Mouse (Mus musculus): Measurements from ENCODE around the gene Card19.

Card19 gene

DNA sequence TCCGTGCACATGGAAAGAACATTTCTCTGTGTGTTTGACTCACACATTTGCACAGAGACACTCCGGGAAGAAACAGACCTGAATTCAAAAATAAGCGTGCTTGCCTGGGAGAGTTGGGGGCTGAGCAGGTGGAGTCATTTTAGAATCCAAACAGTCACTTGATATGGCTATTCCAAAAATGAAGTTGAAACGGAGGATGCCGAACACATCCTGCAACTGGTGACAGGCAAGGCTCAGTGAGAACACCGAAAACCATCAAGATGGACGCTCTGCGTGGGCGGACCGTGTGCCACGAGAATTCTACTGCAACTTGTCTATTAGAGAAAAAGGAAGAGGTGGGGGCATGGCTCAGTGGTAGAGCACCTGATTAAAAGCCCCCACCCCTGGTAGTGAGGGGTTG lies 45.2 kb downstream of the Card19 start:
- no peak for DNase-seq (ENCODE audit: low spot score)

DNA sequence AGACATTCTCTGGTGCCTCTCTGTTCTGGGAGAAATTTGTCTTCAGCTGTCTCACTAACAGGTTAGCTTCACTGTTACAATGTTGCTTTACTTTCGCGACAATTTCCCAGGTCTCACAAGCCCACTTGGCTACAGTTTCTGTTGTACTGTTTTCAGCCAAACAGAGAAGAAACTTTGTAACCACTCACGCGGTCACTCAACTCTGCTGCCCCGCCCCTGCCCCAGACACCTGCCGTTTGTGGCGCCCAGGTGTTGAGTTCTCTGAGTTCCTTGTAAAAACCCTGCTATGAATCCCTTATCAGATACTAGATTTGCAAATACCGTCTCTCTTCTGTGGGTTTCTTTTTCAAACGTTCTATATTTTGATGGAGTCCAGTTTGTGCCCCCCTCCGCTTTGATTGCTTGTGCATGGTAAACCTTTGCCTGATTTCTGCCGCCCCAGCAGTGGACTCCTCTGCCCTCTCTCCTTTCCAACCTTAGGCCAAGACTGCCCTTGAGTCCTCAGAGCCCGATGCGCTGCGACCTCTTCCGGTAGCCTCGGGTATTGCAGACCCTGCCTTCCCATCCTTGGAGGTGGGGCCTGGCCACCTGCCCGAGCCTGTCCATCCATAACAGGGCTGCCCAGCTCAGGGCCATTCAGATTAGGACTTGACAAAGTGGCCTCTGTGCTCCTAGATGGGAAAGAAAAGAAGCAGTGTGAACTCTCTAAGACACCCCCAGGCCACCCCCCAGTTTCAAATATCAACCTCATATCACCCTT lies 46.2 kb downstream of the Card19 start:
- DNase-seq (ENCODE audit: low spot score), result peak; percentile 32

DNA sequence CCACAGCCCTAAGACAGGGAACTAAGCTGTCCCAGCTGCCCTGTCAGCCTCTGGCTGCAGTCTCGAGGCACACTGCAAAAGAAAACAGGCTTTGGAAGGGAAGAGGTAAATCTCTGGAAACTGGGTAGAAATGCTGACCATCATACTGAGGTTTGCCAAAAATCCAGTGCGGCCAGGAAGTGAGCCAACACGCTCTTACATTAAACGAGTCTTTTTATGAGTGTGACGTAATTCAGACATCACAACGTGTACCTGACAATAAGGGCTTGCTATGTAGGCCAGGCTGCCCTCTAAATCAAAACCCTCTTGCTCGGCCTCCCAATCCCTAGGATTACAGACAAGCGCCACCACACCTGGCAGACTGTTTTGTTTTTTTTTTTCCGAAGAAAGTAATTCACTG lies 48.8 kb downstream of the Card19 start:
- DNase-seq (ENCODE audit: low spot score), result no peak

DNA sequence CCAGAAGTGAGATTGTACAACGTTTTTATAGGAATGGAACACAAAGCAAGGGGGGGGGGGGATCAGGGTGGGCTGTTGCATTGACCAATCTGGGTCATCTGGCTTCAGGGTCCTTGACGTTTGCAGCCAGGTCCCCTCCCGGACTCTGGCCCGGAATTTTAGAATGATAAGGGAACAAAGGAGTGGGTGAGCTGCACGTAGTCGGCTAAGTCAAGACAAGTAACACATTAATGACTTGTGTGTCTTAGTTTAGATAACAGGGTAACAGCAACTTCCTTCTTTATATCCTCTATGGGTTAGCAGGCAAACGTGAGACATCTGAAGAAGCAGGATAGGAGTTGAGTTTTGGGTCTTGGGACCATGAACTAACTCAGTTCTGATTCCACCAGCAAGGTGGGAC lies 52.2 kb downstream of the Card19 start:
- DNase-seq (ENCODE audit: low spot score), result no peak

GRCm38 (mm10) chr13:49162722-49163121 lies 53.1 kb downstream of the Card19 start:
- DNase-seq (ENCODE audit: low spot score), result no peak

DNA sequence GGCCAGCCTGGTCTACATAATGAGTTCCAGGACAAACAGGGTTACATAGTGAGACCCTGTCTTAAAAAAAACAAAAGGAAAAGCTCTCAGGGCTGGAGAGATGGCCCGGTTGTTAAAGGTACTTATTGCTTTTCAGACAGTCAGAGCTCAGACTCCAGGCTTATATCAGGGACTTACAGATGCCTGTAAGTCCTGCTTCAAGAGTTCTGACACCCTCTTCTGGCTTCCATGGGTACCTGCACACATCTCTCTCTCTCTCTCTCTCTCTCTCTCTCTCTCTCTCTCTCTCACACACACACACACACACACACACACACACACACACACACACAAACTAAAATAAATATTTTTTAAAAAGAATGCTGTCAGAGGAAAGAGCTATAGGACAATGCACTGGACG lies 54.6 kb downstream of the Card19 start:
- no peak for DNase-seq (ENCODE audit: low spot score)

GRCm38 (mm10) chr13:49158040-49158713 lies 57.7 kb downstream of the Card19 start:
- DNase-seq (ENCODE audit: low spot score), result no peak

DNA sequence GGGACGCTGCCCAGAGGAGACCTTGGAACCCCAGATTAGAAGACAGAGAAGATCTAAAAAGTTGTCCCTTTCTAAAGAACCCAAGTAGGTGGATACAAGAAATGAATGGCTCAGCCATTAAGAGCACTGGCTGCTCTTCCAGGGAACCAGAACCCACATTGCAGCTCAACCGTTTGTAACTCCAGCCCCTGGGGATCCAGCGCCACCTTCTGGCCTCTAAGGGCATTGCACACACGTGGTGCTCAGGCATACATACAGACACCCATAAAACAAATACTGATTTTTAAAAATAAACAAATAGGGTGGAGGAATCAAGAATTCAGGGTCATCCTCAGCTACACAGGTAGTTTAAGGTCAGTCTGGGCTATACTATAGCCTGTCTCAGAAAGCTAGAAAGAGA lies 59.2 kb downstream of the Card19 start:
- DNase-seq (ENCODE audit: low spot score), result no peak

GRCm38 (mm10) chr13:49154621-49155020 lies 61.2 kb downstream of the Card19 start:
- DNase-seq (ENCODE audit: low spot score), result no peak

GRCm38 (mm10) chr13:49154028-49154427 lies 61.8 kb downstream of the Card19 start:
- DNase-seq (ENCODE audit: low spot score), result no peak
